Mouse (Mus musculus): ENCODE results near the gene Slc24a3.

Gene Slc24a3

DNA sequence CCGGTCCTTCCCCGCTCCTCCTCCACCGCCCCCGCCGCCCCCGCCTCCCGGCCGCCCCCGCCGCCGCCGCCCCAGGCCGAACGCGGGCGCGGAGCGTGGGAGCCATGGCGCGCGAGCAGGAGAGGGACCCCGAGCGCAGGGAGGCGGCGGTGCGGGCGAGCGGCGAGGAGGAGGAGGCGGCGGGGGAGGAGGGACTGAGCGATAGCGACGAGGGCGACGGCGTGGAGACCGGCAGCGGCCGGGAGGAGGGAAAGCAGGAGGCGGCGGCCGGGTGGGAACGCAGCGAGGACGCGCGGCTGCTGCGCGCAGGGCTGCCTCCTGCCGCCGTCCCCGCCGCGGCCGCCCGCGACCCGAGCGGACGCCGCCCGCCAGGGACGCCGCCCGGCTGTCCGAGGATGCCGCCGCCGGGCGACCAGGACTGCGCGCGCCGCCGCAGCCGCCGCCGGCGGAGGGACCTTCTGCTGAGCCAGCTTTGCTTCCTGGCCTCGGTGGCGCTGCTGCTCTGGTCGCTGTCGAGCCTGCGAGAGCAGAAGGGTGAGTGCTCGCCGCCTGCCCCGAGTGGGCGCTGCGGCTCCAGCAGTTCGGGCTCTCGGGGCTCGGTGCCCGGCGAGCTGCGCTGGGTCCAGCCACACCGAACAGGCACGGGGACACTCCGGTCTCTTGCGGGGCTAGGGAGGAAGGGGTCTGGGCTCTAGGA, at the start of gene Slc24a3:
Slc24a3 (plus strand) TSS at position 91 of the 697 bp plus-strand sequence.
- no peak for DNase-seq (ENCODE audit: low spot score)

DNA sequence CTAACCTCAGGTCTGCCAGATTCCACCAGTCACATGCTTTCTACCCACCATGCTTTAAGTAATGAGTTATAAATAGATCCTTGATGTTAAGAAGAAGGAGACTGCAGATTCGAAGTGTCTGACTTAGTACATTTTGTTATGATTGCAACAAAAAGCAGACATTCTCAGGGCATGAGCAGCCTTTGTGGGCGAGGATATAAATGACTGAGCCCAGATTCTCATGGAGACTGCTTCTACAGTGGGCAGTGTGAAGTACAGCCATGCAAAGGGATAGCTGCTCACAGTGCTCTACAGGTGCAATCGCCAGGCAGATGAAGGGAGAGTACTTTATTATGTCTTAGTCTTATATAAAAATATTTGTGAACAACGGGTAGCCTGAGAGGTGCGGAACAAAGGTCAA, 49.8 kb upstream of the Slc24a3 start:
- no peak for DNase-seq (ENCODE audit: low spot score)

- no peak for DNase-seq (ENCODE audit: low spot score)
These were observed 39.8 kb upstream of the Slc24a3 start for GRCm38 (mm10) chr2:145127747-145128146.

GRCm38 (mm10) chr2:145136625-145137291, 30.8 kb upstream of the Slc24a3 start:
- DNase-seq (ENCODE audit: low spot score), result no peak

DNA sequence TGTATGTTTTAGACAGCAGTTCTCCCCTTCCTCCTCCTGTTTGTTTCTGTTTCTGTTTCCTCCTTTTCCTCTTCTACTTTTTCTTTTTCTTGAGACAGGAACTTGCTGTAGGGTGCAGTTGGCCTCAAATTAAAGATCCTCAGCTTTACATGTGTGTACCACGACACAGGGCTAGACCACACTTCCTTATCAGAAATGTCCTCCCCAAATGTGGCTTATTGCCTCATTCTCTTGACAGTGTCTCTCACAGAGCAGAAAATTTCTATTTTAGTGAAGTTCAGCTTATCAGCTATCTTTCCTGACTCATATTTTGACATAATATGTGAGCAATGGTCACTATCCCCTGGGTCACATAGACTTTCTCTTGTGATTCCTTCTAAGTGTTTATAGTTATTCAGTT, 17.1 kb upstream of the Slc24a3 start:
- DNase-seq (ENCODE audit: low spot score), result no peak

DNA sequence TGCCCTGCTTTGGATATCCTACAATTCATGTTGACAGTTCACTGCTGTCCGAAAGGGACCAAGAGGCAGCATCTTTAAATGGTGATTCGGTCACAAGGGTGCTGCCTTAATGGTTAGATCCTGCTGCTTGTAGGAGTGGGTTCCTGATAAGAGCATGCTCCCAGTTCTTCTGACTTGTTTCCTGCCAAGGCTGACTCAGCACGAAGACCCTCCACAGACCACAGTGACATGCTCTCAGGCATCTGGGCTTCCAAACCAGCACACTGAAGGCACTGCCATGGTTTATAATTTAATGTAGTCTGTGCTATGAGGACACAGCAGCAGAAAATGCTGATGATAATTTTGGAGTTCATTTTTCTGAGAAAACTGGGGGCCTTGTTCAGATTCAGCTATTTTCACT, 16.7 kb upstream of the Slc24a3 start:
- no peak for DNase-seq (ENCODE audit: low spot score)

DNA sequence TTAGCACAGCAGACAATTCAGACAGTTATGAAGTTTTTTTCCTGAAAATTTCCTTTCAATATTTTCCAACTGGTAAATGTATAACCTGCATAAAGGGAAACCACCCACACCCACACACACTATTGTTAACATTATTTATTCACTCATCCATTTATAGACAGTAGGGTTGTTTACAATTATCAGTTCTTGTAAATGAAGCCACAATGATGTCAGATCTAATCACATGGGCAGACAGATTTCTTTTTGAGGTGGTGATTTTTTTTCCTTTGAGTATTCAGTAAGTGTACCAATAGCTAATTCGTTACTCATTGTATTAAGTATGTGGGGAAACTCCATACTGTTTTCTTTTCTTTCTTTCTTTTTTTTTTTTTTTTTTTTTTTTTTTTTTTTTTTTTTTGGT, 15.3 kb upstream of the Slc24a3 start:
- no peak for DNase-seq (ENCODE audit: low spot score)

DNA sequence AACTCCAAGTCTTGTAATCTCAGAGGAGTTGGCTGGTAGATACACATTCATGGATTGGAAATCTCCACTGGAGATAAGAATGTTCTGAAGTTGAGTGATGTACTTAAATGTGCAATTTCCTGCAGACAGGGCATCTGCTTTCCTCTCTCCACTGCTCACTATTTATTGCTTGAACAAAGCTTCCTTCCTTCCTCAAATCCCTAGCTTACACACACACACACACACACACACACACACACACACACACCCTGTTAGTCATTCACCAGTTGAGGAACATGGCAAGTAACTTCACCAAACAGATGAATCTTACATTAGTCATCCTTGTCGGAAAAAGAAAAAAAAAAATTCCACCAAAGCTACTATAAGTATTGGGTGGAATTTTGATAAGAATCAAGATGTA, 8.6 kb upstream of the Slc24a3 start:
- DNase-seq (ENCODE audit: low spot score), result no peak

- DNase-seq (ENCODE audit: low spot score), result no peak
These were observed 6.4 kb upstream of the Slc24a3 start for GRCm38 (mm10) chr2:145161046-145161700.

DNA sequence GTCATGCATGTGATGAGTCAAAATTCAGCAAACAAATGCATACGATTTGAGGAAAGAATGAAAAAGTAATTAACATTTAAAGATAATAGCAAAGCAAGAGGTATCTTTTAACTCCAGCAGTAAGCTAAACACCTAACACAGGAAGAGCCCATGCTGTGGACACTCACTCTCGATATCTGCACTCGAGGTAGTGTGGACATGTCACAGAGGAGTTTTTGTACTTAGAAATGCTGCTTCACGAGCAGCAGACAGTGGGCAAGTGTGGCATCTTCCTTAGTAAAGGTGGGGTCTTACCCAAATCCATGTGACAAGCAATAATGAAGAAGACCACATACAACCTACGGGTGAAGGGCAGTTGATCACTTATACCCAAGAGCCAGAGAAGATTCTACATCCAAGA, 3.5 kb upstream of the Slc24a3 start:
- no peak for DNase-seq (ENCODE audit: low spot score)

GRCm38 (mm10) chr2:145164562-145164961, 3.0 kb upstream of the Slc24a3 start:
- DNase-seq (ENCODE audit: low spot score), result no peak

GRCm38 (mm10) chr2:145165076-145165475, 2.5 kb upstream of the Slc24a3 start:
- DNase-seq (ENCODE audit: low spot score), result no peak

DNA sequence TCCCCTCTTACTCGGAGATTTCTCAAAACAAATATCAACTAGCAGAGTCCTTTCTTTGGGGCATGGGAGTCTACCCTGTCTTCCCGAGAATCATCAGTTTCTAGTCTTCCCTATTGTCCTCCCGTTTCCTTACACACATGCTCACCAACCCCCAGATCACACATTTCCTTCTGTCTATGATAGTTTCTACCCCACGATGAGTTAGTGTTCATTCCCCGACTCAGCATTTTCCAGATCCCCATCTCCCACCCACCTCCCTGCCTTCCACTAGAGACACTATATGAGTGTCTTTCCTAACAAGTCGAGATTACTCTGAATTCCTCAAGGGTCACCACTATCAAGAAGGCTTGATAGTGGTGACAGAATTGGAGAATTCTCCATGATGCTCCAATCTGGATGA, 1.7 kb upstream of the Slc24a3 start:
- DNase-seq (ENCODE audit: low spot score), result no peak

DNA sequence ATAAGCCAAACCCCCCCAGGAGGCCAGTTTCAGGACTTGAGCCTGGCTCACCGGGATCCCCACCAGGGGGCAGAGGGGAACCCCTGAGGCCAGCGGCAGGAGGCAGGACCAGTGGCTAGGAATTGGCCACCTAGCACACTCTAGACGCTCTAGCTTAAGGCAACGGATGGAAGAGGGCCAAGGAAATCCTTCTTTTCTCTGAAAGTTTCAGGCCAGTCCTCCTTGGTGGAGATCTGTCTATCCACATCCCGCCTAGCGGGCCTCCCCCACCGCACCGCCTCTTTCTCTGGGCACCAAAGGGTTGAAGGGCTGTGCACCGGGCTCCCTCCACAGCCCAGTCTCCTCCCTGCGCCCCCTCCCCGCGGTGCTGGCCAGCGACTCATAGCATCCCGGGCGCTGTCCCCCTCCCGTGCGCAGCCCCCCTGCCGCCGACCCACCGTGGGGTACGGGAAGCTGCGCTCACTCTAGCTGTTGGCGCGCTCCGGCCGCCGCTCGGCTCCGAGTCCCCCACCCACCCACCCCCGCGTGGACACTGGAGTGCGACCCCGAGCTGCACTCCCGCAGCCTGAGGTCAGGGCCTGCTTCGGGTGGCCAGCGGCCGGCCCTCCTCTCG, 397 bp upstream of the Slc24a3 start:
- DNase-seq (ENCODE audit: low spot score), result no peak

- no peak for DNase-seq (ENCODE audit: low spot score)
These were observed 934 bp downstream of the Slc24a3 start for GRCm38 (mm10) chr2:145168405-145168971.

DNA sequence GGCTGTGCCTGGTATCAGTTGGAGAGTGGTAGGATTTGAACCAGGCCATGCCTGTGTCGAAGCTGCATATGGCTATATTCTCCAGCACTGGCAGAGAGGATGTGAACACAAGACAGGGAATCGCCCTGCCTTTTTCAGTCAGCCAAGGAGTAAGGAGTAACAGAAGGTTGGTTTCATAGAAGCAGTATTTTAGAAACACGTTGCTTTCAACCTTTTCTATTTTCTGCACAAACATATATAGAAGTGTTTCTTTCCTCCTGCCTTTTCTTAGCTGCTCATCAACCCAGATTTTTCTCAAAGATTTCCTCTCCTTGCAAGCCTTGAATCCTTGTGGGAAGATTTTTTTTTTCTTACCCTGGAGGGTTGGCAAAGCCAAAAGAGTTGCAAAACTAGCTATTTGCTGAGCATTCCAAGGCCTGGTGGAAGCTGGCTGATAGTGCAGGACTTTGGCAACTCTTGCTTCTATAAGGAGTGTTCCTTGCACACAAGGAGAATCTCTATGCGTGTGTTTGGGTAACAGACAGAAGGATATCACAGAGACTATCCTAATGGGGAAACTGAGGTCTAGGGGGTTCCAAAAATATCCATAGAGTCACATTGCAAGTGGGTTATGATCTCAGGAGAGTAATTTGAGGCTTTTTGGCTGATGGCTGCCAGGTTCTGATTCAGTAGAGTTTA, 5.6 kb downstream of the Slc24a3 start:
- DNase-seq (ENCODE audit: low spot score), result no peak

- no peak for DNase-seq (ENCODE audit: low spot score)
These were observed 7.5 kb downstream of the Slc24a3 start for GRCm38 (mm10) chr2:145175036-145175435.

DNA sequence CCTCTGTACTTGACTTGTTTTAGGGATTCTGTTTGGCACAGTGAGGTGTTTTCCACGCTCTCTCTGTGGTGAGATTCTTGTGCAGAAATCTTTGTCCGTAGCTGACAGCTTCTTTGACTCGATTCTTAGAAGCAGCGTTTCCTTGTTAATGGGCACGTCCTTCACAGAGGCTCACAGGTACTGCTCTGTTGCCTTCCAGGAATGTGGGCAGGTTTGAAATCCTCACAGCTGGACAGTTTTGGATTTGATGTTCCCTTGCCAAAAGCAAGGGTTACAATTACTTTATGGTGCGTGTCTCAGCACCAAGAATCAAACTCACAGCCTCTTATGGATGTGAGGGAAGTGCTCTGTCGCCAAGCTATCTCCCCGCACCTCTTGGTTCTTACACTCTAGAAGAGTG, 14.9 kb downstream of the Slc24a3 start:
- DNase-seq (ENCODE audit: low spot score), result no peak

GRCm38 (mm10) chr2:145188828-145189227, 21.3 kb downstream of the Slc24a3 start:
- DNase-seq (ENCODE audit: low spot score), result no peak

GRCm38 (mm10) chr2:145196043-145196442, 28.5 kb downstream of the Slc24a3 start:
- no peak for DNase-seq (ENCODE audit: low spot score)

DNA sequence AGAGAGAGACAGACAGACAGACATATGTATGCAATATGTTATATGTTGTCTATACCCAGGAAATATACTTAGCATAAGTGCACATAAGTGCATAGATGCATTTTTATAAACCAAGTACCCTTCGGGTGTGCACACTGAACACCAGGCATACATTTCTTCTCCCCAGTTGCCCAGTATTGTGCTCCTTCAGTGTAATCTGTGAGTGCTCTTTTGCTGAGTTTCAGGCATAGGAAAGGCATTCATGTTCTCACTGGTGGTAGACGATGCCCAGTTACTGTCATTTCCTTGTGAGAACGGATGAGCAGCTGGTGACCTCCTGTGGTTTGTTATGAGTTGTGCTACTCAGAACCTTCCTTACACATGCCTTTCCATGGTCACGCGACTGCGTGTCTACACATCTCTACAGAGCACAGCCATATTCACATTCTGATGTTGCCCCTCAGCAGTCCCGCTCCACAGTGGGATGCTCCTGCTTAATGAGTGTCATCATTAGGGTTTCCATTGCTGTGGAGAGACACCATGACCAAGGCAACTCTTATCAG, 29.0 kb downstream of the Slc24a3 start:
- no peak for DNase-seq (ENCODE audit: low spot score)

- DNase-seq (ENCODE audit: low spot score), result no peak
These were observed 29.5 kb downstream of the Slc24a3 start for GRCm38 (mm10) chr2:145197076-145197475.
